Mouse (Mus musculus): Measurements from ENCODE around the gene Fmnl3.

DNA sequence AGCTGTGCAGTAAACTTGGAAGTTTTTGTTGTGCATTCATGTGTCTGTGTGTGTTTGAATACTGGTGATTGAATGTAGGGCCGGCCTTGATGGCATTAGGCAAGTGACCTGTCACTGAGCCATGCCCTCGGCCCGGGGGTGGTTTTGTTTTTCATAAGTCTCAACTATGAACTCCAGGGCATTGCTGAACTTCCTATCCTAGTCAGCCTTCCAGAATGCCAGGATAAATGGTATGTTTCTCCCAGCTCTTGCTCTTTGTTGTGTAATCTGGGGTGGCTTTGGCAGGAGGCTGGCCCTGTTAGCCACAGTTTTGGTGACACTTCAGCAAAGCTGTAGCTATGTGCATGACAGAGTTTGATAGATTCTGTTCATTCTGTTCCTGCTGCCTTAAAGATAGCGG lies 26.6 kb upstream of the Fmnl3 start:
- TF ChIP-seq POLR2A (IDR thresholded peaks at IDR 0.05; ENCODE audit: control insufficient read depth, extremely low read depth, insufficient read depth, low read length, poor library complexity), result no peak
- TF ChIP-seq CTCF (IDR thresholded peaks at IDR 0.05; ENCODE audit: borderline replicate concordance, control insufficient read depth, extremely low read depth, insufficient read depth, low read length, poor library complexity), result no peak
